In genomic region chr11:15769651-15770617, GRCm38 (mm10) we compare ENCODE assay signal across 10 mouse cellular contexts.
A peak's percentile ranks its signal among the peaks of the same experiment; 100 is the strongest.
DNase-seq lines count a peak whose midpoint lies in the region.
"Had no signal": no experiment of that assay in that cellular context is flagged by ENCODE, and none has a peak within 500 bp of the region (broad histone marks: within the 10 kb centered on the region; RNA-seq: fewer than 3 reads in every experiment).

No protein-coding gene starts in this region.

- intact Hi-C loops in heart, postnatal 25 days (cut with DNase I): no loop called here

- peak; percentile 60 for DNase-seq in adrenal gland, adult 2 months
- DNase-seq in adrenal gland, postnatal 25 days: no peak
- peak; percentile 43 to 66 for DNase-seq in right cerebral cortex, adult 2 months (ENCODE audit: low spot score in 2 of 2)
- no peak for DNase-seq in right cerebral cortex, postnatal 14 days
- peak; percentile 6 for DNase-seq in heart, postnatal 25 days (ENCODE audit: low spot score)
- DNase-seq in skeletal muscle tissue, adult 2 months (ENCODE audit: low read depth, low spot score): peak; percentile 82
- DNase-seq in B cell, adult 2 months: no peak
- no peak for DNase-seq in lung, postnatal 10 days
- DNase-seq: cerebellum, adult 11-12 months; forebrain, postnatal 0 days had no signal

Comparison
In these comparisons a context has a peak if more than half of its experiments do, and no peak if none do; other contexts are left out.
1. DNase-seq: peak in adrenal gland, adult 2 months (single experiment), right cerebral cortex, adult 2 months (2 of 2), heart, postnatal 25 days (single experiment) and skeletal muscle tissue, adult 2 months (single experiment); none in adrenal gland, postnatal 25 days (single experiment), right cerebral cortex, postnatal 14 days (single experiment), B cell, adult 2 months (0 of 2) and lung, postnatal 10 days (single experiment).